Comparison of ENCODE assay signal across 8 mouse cellular contexts in the genomic region with DNA sequence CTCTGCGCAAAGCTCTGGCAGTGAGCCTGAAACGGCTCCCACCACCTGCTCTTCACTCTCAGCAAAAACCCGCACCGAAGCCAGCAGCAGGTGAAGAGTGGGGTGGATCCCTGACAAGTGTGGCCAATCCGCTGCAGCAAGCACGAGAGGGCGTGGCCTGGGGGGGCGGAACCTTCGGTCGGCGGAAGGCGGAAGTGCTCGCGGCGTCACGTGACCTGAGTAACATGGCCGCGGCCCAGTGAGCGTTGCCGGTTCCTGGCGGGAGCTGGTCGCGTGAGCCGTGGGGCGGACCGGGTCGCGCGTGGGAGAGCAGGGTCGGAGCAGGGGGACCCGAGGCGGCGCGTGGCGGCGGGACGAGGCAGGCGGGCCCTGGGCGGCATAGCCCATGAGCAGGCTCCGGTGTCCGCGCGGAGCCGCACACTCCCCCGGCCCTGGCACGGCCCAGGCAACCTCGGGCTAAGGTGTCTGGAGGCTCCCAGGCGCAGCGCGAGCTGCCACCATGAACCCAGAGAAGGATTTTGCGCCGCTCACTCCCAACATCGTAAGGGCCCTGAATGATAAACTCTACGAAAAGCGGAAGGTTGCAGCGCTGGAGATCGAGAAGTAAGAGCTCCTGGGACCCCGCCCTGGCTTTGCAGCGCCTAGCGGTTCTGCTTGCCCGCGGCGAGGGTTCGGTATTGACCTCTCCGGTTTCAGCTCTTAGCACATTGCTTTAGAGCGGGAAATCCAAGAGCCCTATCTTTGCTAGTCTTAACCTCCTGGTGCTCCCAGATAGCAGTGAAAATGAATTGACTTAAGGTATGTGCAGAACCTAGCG. TPM values are rescaled to one million over a fixed set of nuclear protein-coding genes. Genes with fewer than 3 reads are reported as not detected.
DNase-seq lines count a peak whose midpoint lies in the region; ATAC-seq lines count a peak whose summit lies in the region.

Gene Vac14, plus strand, starts transcription at position 195 of the 817 bp plus-strand sequence.

- peak within 1 kb of the TSS; percentile 95 for H3K4me2 ChIP-seq in heart, embryonic 13.5 days
- H3K4me2 ChIP-seq in liver, embryonic 12.5 days, result peak within 1 kb of the TSS; percentile 92
- H3K4me2 ChIP-seq in stomach, embryonic 15.5 days, result peak within 1 kb of the TSS; percentile 74

- peak; percentile 95 for ATAC-seq in heart, embryonic 13.5 days (ENCODE audit: extremely low read depth, insufficient number of reproducible peaks, low FRiP score, low TSS enrichment)
- peak; percentile 94 for ATAC-seq in liver, embryonic 12.5 days
- ATAC-seq in stomach, embryonic 15.5 days (ENCODE audit: insufficient read depth, low FRiP score, low read depth), result peak; percentile 96

- H3K9ac ChIP-seq in heart, embryonic 13.5 days, result peak within 1 kb of the TSS; percentile 89
- peak within 1 kb of the TSS; percentile 84 for H3K9ac ChIP-seq in liver, embryonic 12.5 days
- H3K9ac ChIP-seq in stomach, embryonic 15.5 days, result peak within 1 kb of the TSS; percentile 64

- no peak within 1 kb of the TSS for H3K27ac ChIP-seq in brown adipose tissue, adult 24 weeks (replicated peaks; ENCODE audit: low read depth, low read length)
- 0 out of 2 replicates have a peak within 1 kb of the TSS, but pooled peaks have one; percentile 10 for H3K27ac ChIP-seq in heart, embryonic 13.5 days (replicated peaks)
- H3K27ac ChIP-seq in liver, embryonic 12.5 days, result peak within 1 kb of the TSS; percentile 70
- no peak within 1 kb of the TSS for H3K27ac ChIP-seq in stomach, embryonic 15.5 days

- under 1% methylated on average over 66 of the region's 67 CpGs for WGBS in heart, embryonic 13.5 days
- under 1% methylated on average over 67 of the region's 67 CpGs for WGBS in liver, embryonic 12.5 days (ENCODE audit: insufficient replicate concordance)
- WGBS in stomach, embryonic 15.5 days, result under 1% methylated on average over 66 of the region's 67 CpGs

- no peaks in the 10 kb centered on the region for H3K9me3 ChIP-seq in heart, embryonic 13.5 days
- no peaks in the 10 kb centered on the region for H3K9me3 ChIP-seq in liver, embryonic 12.5 days (replicated peaks)
- H3K9me3 ChIP-seq in stomach, embryonic 15.5 days, result no peaks in the 10 kb centered on the region

- DNase-seq in CD4-positive, CD25-positive, alpha-beta regulatory T cell, adult 2 months (ENCODE audit: low read depth, low spot score), result peak; percentile 100
- DNase-seq in fat pad, adult 2 months (ENCODE audit: extremely low read depth, low read depth, low spot score), result peak; percentile 33
- peak; percentile 100 for DNase-seq in kidney, postnatal 10 days
- DNase-seq in natural killer cell, adult 2 months (ENCODE audit: low spot score in 2 of 2), result peak; percentile 97 to 98

- H3K4me3 ChIP-seq in brown adipose tissue, adult 24 weeks (ENCODE audit: insufficient read depth, low read depth, low read length), result peak within 1 kb of the TSS; percentile 80
- peak within 1 kb of the TSS; percentile 97 for H3K4me3 ChIP-seq in heart, embryonic 13.5 days
- H3K4me3 ChIP-seq in liver, embryonic 12.5 days, result peak within 1 kb of the TSS; percentile 95
- H3K4me3 ChIP-seq in stomach, embryonic 15.5 days (replicated peaks), result peak within 1 kb of the TSS; percentile 90

- no peaks in the 10 kb centered on the region for H3K36me3 ChIP-seq in heart, embryonic 13.5 days
- peaks cover 4% of the 10 kb centered on the region; the same call in 1 of the 2 replicates for H3K36me3 ChIP-seq in liver, embryonic 12.5 days
- H3K36me3 ChIP-seq in stomach, embryonic 15.5 days, result no peaks in the 10 kb centered on the region

- 0 out of 2 replicates have a peak, but pooled peaks cover 2% of the 10 kb centered on the region for H3K4me1 ChIP-seq in brown adipose tissue, adult 24 weeks (ENCODE audit: control insufficient read depth, insufficient read depth, insufficient read length, low read length)
- H3K4me1 ChIP-seq in heart, embryonic 13.5 days, result peaks cover 24% of the 10 kb centered on the region
- peaks cover 39% of the 10 kb centered on the region for H3K4me1 ChIP-seq in liver, embryonic 12.5 days
- peaks cover 14% of the 10 kb centered on the region; the same call in 1 of the 2 replicates for H3K4me1 ChIP-seq in stomach, embryonic 15.5 days

- peaks cover 33% of the 10 kb centered on the region for H3K27me3 ChIP-seq in heart, embryonic 13.5 days (replicated peaks)
- peaks cover 18% of the 10 kb centered on the region; the same call in 1 of the 2 replicates for H3K27me3 ChIP-seq in liver, embryonic 12.5 days (replicated peaks)
- H3K27me3 ChIP-seq in stomach, embryonic 15.5 days (replicated peaks), result peaks cover 7% of the 10 kb centered on the region; the same call in 1 of the 2 replicates

RNA-seq across cellular contexts. Expression of gene Vac14, which starts in this region (rescaled TPM):
- polyA plus RNA-seq in brown adipose tissue, adult 24 weeks (2012; ENCODE audit: insufficient read depth, insufficient read length, missing spikeins), result 14.4 and 17.0 TPM in 2 replicates
- 17.3 and 17.4 TPM in 2 replicates for polyA plus RNA-seq in heart, embryonic 13.5 days (2015; fragmentation: Nextera tagmentation; extraction: Ambion mirVana)
- polyA plus RNA-seq in liver, embryonic 12.5 days (2016; fragmentation: Nextera tagmentation; extraction: Ambion mirVana), result 28.3 and 30.5 TPM in 2 replicates
- 16.4 and 20.1 TPM in 2 replicates for polyA plus RNA-seq in stomach, embryonic 15.5 days (2015; fragmentation: Nextera tagmentation; extraction: Ambion mirVana)

Comparison
In these comparisons a context has a peak if more than half of its experiments do, and no peak if none do; other contexts are left out.
1. DNase-seq: peak in every context shown above with its lines; median percentile 100 in CD4-positive, CD25-positive, alpha-beta regulatory T cell, adult 2 months; 100 in kidney, postnatal 10 days; 98 in natural killer cell, adult 2 months; 33 in fat pad, adult 2 months.
2. H3K27ac ChIP-seq: peak in heart, embryonic 13.5 days (single experiment) and liver, embryonic 12.5 days (single experiment); none in brown adipose tissue, adult 24 weeks (single experiment) and stomach, embryonic 15.5 days (single experiment).
3. Peak in every context shown above with its lines, with median percentiles within 50 percentile points of each other: H3K4me3 ChIP-seq, ATAC-seq, H3K4me2 ChIP-seq and H3K9ac ChIP-seq.